Mouse (Mus musculus): Measurements from ENCODE around the gene Rdm1.
"Not testable (repeated sequence)": the region's sequence is repeated elsewhere in the genome, so short reads cannot be mapped to it uniquely, and the experiment has no call there.

The Rdm1 gene

GRCm38 (mm10) chr11:101626995-101627856, at the start of gene Rdm1:
Rdm1 (plus strand) TSS chr11:101627195.
- DNase-seq = peak; percentile 87 to 88

GRCm38 (mm10) chr11:101581081-101581764, 45.8 kb upstream of the Rdm1 start:
- DNase-seq = no peak

- peak; percentile 78 to 82 for DNase-seq
These were observed 44.6 kb upstream of the Rdm1 start, which contains the start of gene Tmem106a for GRCm38 (mm10) chr11:101582054-101583035. Tmem106a (plus strand) TSS chr11:101582242.

- DNase-seq = no peak
These were observed 43.8 kb upstream of the Rdm1 start for GRCm38 (mm10) chr11:101583205-101583604.

- not testable (repeated sequence) for DNase-seq
These were observed 42.0 kb upstream of the Rdm1 start for GRCm38 (mm10) chr11:101585031-101585430.

GRCm38 (mm10) chr11:101585805-101586204, 41.2 kb upstream of the Rdm1 start:
- no peak for DNase-seq

- peak; percentile 32 to 45 for DNase-seq
These were observed 39.3 kb upstream of the Rdm1 start for GRCm38 (mm10) chr11:101587676-101588075.

- DNase-seq = no peak
These were observed 38.1 kb upstream of the Rdm1 start for GRCm38 (mm10) chr11:101588868-101589267.

- DNase-seq = peak; percentile 54 to 74
These were observed 37.6 kb upstream of the Rdm1 start for GRCm38 (mm10) chr11:101589444-101589843.

GRCm38 (mm10) chr11:101589989-101590624, 36.9 kb upstream of the Rdm1 start:
- DNase-seq = no peak

- no peak for DNase-seq
These were observed 27.8 kb upstream of the Rdm1 start, which contains the start of gene Gm11634 for GRCm38 (mm10) chr11:101599156-101599555. Gm11634 (minus strand) TSS chr11:101599256.

- DNase-seq = peak; percentile 38 to 72
These were observed 24.5 kb upstream of the Rdm1 start for GRCm38 (mm10) chr11:101602491-101602890.

GRCm38 (mm10) chr11:101604116-101604515, 22.9 kb upstream of the Rdm1 start:
- DNase-seq = no peak

- peak; percentile 77 to 83 for DNase-seq
These were observed 22.2 kb upstream of the Rdm1 start for GRCm38 (mm10) chr11:101604531-101605453.

GRCm38 (mm10) chr11:101607134-101607533, 19.9 kb upstream of the Rdm1 start:
- not testable (repeated sequence) for DNase-seq

- no peak for DNase-seq
These were observed 16.6 kb upstream of the Rdm1 start for GRCm38 (mm10) chr11:101610445-101610844.

- no peak for DNase-seq
These were observed 13.4 kb upstream of the Rdm1 start for GRCm38 (mm10) chr11:101613596-101613995.

GRCm38 (mm10) chr11:101614116-101614515, 12.9 kb upstream of the Rdm1 start:
- DNase-seq = no peak

- no peak for DNase-seq
These were observed 11.6 kb upstream of the Rdm1 start for GRCm38 (mm10) chr11:101615380-101615779.

- no peak for DNase-seq
These were observed 10.9 kb upstream of the Rdm1 start for GRCm38 (mm10) chr11:101616104-101616503.
